Mouse (Mus musculus): ENCODE measurements around the gene B430306N03Rik.
"Not testable (repeated sequence)": the region's sequence is repeated elsewhere in the genome, so short reads cannot be mapped to it uniquely, and the experiment has no call there.

B430306N03Rik gene

GRCm38 (mm10) chr17:48315905-48316579 lies at the start of gene B430306N03Rik:
Gene B430306N03Rik (plus strand): TSS chr17:48316141.
- in situ Hi-C loops (cut with MseI, MboI) = not testable (repeated sequence)

- in situ Hi-C loops (cut with MseI, MboI) = no loop called here
Observed at GRCm38 (mm10) chr17:48266610-48267304, 49.2 kb upstream of the B430306N03Rik start.

- in situ Hi-C loops (cut with MseI, MboI) = no loop called here
Observed at GRCm38 (mm10) chr17:48267591-48267990, 48.4 kb upstream of the B430306N03Rik start.

- in situ Hi-C loops (cut with MseI, MboI) = no loop called here
Observed at GRCm38 (mm10) chr17:48268276-48268675, 47.7 kb upstream of the B430306N03Rik start.

- in situ Hi-C loops (cut with MseI, MboI) = loop anchor here in 1 of 2 experiments (10.0 kb wide), 1 partner anchor 65 kb away; no protein-coding TSS in a partner anchor
Observed at GRCm38 (mm10) chr17:48269833-48270232, 46.1 kb upstream of the B430306N03Rik start.

- in situ Hi-C loops (cut with MseI, MboI) = loop anchor here in 1 of 2 experiments (10.0 kb wide), 1 partner anchor 63 kb away; no protein-coding TSS in a partner anchor
Observed at GRCm38 (mm10) chr17:48272158-48272557, 43.8 kb upstream of the B430306N03Rik start.

- in situ Hi-C loops (cut with MseI, MboI) = loop anchor here in 1 of 2 experiments (10.0 kb wide), 1 partner anchor 62 kb away; no protein-coding TSS in a partner anchor
Observed at GRCm38 (mm10) chr17:48272598-48272997, 43.3 kb upstream of the B430306N03Rik start.

- in situ Hi-C loops (cut with MseI, MboI) = loop anchor here in 1 of 2 experiments (10.0 kb wide), 1 partner anchor 61 kb away; no protein-coding TSS in a partner anchor
Observed at GRCm38 (mm10) chr17:48274098-48274497, 41.8 kb upstream of the B430306N03Rik start.

- in situ Hi-C loops (cut with MseI, MboI) = loop anchor here in 1 of 2 experiments (10.0 kb wide), 1 partner anchor 60 kb away; no protein-coding TSS in a partner anchor
Observed at GRCm38 (mm10) chr17:48274885-48275284, 41.1 kb upstream of the B430306N03Rik start.

GRCm38 (mm10) chr17:48275736-48276135 lies 40.2 kb upstream of the B430306N03Rik start:
- in situ Hi-C loops (cut with MseI, MboI) = loop anchor here in 1 of 2 experiments (10.0 kb wide), 1 partner anchor 59 kb away; no protein-coding TSS in a partner anchor

- in situ Hi-C loops (cut with MseI, MboI) = loop anchor here in 1 of 2 experiments (10.0 kb wide), 1 partner anchor 56 kb away; no protein-coding TSS in a partner anchor
Observed at GRCm38 (mm10) chr17:48278381-48278780, 37.6 kb upstream of the B430306N03Rik start.

- in situ Hi-C loops (cut with MseI, MboI) = loop anchor here in 1 of 2 experiments (10.0 kb wide), 1 partner anchor 56 kb away; no protein-coding TSS in a partner anchor
Observed at GRCm38 (mm10) chr17:48279002-48279401, 36.9 kb upstream of the B430306N03Rik start.

- in situ Hi-C loops (cut with MseI, MboI) = no loop called here
Observed at GRCm38 (mm10) chr17:48280943-48281738, 34.8 kb upstream of the B430306N03Rik start.

GRCm38 (mm10) chr17:48281739-48282085 lies 34.2 kb upstream of the B430306N03Rik start:
- in situ Hi-C loops (cut with MseI, MboI) = no loop called here

- in situ Hi-C loops (cut with MseI, MboI) = no loop called here
Observed at GRCm38 (mm10) chr17:48286765-48287164, 29.2 kb upstream of the B430306N03Rik start.

- in situ Hi-C loops (cut with MseI, MboI) = no loop called here
Observed at GRCm38 (mm10) chr17:48287276-48287675, 28.7 kb upstream of the B430306N03Rik start.

- in situ Hi-C loops (cut with MseI, MboI) = no loop called here
Observed at GRCm38 (mm10) chr17:48293500-48294194, 22.3 kb upstream of the B430306N03Rik start.

GRCm38 (mm10) chr17:48299203-48299602 lies 16.7 kb upstream of the B430306N03Rik start, which contains the start of gene Treml2:
Gene Treml2 (plus strand): TSS chr17:48299498.
- in situ Hi-C loops (cut with MseI, MboI) = no loop called here

- in situ Hi-C loops (cut with MseI, MboI) = no loop called here
Observed at GRCm38 (mm10) chr17:48299756-48300155, 16.2 kb upstream of the B430306N03Rik start.

- in situ Hi-C loops (cut with MseI, MboI) = no loop called here
Observed at GRCm38 (mm10) chr17:48300199-48300598, 15.7 kb upstream of the B430306N03Rik start.

- in situ Hi-C loops (cut with MseI, MboI) = no loop called here
Observed at GRCm38 (mm10) chr17:48300861-48301260, 15.1 kb upstream of the B430306N03Rik start.
